Mouse (Mus musculus) CD4-positive, CD25-positive, alpha-beta regulatory T cell, adult 4 months (primary cell): ENCODE measurements at regions not wholly inside any gene's neighbourhood (a gene's known extent, or its start where the extent isn't known, plus 50 kb on each side); places are given as distances from the start of the nearest gene placed in this dataset.
A peak's percentile ranks its signal among the peaks of the same experiment; 100 is the strongest.

Experiments used
- ATAC-seq: one replicate; pipeline ENCODE4 v1.8.0; 2017

- ATAC-seq = no peak
These were observed 146.5 kb upstream of the Hnrnpa3 start for GRCm38 (mm10) chr2:75512422-75513170.

DNA sequence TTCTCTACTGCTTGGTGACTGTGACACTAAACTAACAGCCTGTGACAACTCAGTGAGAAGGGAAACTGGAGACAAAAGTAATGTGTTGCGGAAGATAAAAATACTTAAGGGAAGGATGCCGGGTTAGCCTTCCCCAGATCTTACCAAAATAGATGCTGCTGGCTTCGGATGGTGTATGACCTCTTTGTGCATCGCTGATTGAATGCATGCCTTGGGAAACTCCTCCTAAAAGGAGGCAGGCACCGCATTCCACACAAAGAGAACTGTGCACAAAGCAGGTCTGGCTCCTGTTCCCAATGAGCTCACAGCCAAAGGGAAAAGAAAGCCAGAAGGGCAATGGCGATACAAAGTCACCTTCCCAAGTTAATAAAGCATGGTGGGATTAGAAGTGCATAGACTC, 144.9 kb upstream of the Hnrnpa3 start:
- ATAC-seq = no peak

GRCm38 (mm10) chr2:75516223-75516622, 142.8 kb upstream of the Hnrnpa3 start:
- no peak for ATAC-seq

GRCm38 (mm10) chr2:75517096-75517495, 142.0 kb upstream of the Hnrnpa3 start:
- ATAC-seq = no peak

DNA sequence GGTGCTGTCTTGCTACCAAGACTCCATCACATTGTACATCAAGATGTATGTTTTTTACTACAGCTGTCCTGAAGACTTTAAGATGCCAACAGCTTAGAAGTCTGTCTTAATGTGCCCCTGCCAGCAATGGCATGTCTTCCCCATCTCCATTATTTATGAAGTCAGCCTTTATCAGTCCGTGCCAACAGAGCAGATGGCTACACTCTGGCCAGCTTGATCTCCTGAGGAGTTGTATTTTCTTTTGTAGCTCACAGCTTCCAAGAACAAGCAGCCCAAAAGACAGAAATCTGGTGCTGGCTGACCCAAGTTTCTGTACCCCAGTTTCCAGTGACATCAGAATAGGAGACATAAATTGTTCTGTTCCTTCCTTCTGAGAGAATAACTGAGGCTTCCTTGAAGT, 140.5 kb upstream of the Hnrnpa3 start:
- ATAC-seq = no peak

DNA sequence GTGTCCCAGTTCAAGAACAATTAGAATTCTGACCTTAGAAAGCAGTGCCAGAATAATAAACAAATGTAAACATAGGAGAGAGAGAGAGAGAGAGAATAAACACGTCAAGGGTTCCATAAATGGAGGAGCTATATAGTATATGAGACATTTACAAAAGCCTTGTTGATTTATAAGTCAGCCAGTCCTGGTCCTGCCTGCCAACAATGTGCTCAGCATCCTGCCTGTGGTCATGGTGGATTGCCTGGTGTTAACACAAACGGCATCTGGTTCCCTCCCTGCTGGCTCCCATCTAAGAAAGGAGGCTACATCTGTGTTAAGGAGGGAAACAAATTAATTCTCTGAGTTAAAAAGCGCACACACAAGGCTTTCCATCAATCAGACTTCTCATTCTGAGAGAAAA, 133.5 kb upstream of the Hnrnpa3 start:
- ATAC-seq = no peak

DNA sequence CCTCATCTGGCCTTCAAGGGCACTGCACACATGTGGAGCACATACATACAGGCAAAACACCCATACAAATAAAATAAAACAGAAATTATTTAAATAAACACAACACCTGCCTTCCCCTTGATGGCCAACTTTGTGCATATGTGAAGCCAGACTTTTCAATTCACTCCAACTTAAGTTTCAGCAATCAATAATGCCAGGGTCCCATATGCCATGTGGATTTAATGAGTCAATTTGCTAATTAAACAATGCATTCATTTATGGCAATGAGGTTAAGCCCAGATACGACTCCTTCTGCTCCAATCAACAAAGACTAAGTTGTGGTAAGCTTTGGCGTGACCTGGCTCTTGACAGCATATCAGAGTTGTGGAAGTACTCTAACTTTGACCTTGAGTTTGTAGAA, 130.4 kb upstream of the Hnrnpa3 start:
- ATAC-seq = no peak

DNA sequence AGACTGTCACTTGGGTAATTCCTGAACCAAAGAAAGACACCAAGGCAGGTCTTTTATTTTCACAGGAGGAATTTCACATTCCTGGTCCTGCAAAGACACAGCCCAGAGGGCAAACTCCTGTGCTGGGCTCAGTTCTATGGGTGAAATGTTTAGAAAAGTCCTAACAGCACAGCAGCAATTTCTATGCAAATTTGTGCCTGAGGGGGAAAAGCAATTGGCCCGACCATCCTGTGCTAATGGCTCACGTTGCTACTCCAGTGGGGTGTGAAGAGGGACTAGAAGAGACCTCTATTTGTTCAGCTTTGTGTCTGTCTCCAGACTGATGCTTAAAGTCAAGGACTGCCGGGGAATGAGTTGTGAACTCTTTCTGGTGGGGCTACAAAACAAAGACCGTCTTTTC, 120.9 kb upstream of the Hnrnpa3 start:
- ATAC-seq = no peak

GRCm38 (mm10) chr2:75539726-75540125, 119.3 kb upstream of the Hnrnpa3 start:
- ATAC-seq = no peak

DNA sequence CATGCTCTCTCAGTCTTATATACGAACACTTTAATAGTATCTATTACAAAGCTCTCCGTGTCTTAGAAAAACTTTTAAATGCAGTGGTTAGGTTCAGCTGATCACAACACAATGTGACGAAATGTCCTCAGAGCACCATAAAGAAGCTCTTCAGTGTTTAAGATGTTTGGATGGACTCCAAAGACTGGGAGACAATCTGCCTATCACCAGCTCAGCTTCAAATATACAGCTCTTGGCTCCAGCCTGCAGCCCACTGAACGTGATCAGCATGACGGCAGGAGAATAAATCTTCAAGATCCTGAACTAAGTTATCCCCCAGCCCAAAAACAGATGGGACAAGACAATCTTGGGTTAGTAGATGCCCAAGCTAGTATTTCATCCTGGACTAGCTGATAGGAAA, 116.7 kb upstream of the Hnrnpa3 start:
- no peak for ATAC-seq

DNA sequence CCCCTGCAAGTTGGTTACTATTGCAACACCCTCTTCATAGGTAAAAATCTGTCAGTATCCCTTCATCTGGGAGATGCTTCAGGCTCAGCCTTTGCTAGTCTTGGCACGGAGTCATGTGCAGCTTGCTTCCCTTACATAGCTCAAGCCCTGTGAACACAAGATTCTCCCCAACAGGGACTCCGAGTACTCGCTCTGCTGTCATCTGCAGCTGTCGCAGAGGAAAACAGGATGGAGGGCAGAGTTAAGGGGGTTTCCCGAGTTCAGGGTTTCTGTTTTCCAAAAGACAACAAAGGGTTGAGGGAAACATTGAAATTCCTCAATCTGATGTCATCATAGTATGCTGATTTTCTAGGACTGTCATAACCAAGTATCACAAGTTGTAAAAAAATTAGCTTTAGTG, 116.3 kb upstream of the Hnrnpa3 start:
- no peak for ATAC-seq

- ATAC-seq = no peak
These were observed 113.1 kb upstream of the Hnrnpa3 start for GRCm38 (mm10) chr2:75545971-75546370.

GRCm38 (mm10) chr2:75555676-75556075, 103.4 kb upstream of the Hnrnpa3 start:
- no peak for ATAC-seq

GRCm38 (mm10) chr2:75556744-75557143, 102.3 kb upstream of the Hnrnpa3 start:
- no peak for ATAC-seq

- no peak for ATAC-seq
These were observed 101.7 kb upstream of the Hnrnpa3 start for GRCm38 (mm10) chr2:75557392-75557791.

GRCm38 (mm10) chr2:75559920-75560319, 99.1 kb upstream of the Hnrnpa3 start:
- ATAC-seq = no peak

GRCm38 (mm10) chr2:75563253-75563913, 95.7 kb upstream of the Hnrnpa3 start:
- ATAC-seq = peak; percentile 37

DNA sequence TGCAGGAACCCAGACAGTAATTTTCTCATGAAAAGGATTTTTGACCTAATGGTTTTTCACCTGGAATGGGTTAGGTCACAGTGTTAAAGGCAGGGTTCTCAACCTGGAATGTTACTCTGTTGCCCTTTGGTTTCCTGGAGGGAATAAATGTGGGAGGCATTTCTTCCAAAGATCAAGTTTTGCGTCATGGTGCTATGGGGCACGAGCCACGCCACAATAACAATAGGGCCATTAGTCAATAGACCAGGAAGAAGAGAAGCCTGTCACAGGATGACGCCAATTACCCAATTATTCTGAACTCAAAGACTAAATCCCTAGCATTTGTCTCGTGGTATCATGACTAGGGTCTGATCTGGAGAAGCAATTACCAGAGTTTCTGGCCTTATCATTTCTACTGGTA, 94.3 kb upstream of the Hnrnpa3 start:
- ATAC-seq = no peak

GRCm38 (mm10) chr2:75567131-75567530, 91.9 kb upstream of the Hnrnpa3 start:
- ATAC-seq = no peak

DNA sequence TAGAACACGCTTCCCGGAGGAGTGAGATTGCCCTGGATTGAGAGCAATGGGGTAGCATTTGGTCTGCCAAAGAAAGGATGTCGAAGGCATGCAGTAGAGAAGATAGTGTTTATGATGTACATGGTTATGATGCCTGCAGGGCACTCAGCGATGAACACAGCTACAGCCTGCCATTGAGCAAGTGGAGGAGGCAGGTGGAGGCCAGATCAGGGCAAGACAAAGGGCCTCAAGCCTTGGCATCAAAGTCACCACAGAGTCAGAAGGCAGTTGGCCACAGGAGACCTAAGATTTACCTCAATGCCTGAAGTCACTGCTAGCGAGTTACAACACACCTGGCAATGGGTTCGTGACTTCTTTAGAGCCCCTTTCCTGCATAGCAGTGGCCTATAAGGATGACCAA, 89.3 kb upstream of the Hnrnpa3 start:
- no peak for ATAC-seq

DNA sequence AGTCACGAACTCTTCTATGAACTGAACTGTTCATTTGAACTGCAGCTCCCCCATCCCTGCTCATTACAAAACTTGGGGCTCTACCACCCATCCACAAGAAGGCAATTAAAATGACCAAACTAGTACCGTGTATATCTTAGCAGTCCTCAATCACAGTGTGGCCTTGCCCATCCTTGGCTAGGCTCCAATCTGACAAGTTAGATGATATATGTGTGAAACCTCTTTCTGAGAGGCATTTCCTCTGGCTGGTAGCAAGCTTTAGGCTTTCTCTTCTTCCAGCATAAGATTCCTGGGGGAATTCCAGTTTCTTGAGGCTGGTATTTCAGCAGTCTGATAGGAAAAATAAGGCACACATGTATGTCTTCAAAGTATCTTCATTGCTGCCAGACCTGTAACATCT, 88.8 kb upstream of the Hnrnpa3 start:
- ATAC-seq = no peak

- ATAC-seq = peak; percentile 96
These were observed 74.1 kb upstream of the Hnrnpa3 start for GRCm38 (mm10) chr2:75584975-75585374.

- ATAC-seq = peak; percentile 49
These were observed 70.5 kb upstream of the Hnrnpa3 start for GRCm38 (mm10) chr2:75588572-75588971.

- no peak for ATAC-seq
These were observed 69.6 kb upstream of the Hnrnpa3 start for GRCm38 (mm10) chr2:75589452-75589851.

DNA sequence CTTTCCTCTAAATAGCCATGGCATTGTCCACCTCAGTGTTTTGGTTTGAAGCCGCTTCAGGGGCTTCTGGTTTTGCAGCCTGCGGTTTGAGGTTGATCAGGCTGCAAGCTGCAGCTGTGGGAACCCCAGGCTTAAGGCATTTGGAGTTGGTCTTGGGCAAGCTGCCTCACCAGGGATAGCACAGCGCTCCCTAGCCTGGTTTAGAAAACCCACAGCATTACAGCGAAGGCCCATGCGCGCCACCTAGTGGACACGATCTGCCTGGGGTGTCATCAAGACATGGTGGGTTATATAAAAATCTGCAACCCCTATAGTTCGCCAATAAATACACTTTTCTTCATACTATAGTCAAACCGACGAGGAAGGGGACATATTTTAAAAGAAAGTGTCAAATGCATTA, 68.9 kb upstream of the Hnrnpa3 start:
- ATAC-seq = peak; percentile 86
